Mouse (Mus musculus) ES-E14 (cell line): ENCODE measurements around the gene Tyr.
"Not testable (repeated sequence)": the region's sequence is repeated elsewhere in the genome, so short reads cannot be mapped to it uniquely, and the experiment has no call there.

Experiments
- CHD2 ChIP-seq: IDR thresholded peaks from 2 replicates; pipeline ENCODE4 v1.6.1; 2014; ENCODE audit warnings: mild to moderate bottlenecking, low read depth, low read length, inconsistent platforms
- HCFC1 ChIP-seq: IDR thresholded peaks from 2 replicates; pipeline ENCODE4 v1.6.1; 2012; ENCODE audit warnings: low read length, inconsistent platforms, borderline replicate concordance; ENCODE audit not compliant: insufficient read depth
- ZC3H11A ChIP-seq: IDR thresholded peaks from 2 replicates; pipeline ENCODE4 v1.6.1; 2012; ENCODE audit warnings: low read depth, mild to moderate bottlenecking, inconsistent platforms, low read length, borderline replicate concordance
- ZNF384 ChIP-seq: IDR thresholded peaks from 2 replicates; pipeline ENCODE4 v1.6.1; 2012; ENCODE audit warnings: low read depth, low read length, inconsistent platforms

GRCm38 (mm10) chr7:87411373-87411772 is 81.9 kb downstream of the Tyr start:
- TF ChIP-seq CHD2, HCFC1, ZNF384: not testable (repeated sequence)
- peak; percentile 29; the same call in 1 of the 2 replicates for TF ChIP-seq ZC3H11A
